Mouse (Mus musculus) megakaryocyte, embryonic 14.5 days (primary cell): ENCODE results near the gene Ociad1.

Source experiments
- FLI1 ChIP-seq: IDR thresholded peaks from 2 replicates; pipeline ENCODE4 v1.6.1; 2012; ENCODE audit warnings: low read length, inconsistent platforms, mixed read lengths
- GATA1 ChIP-seq: IDR thresholded peaks from 3 replicates; pipeline ENCODE4 v1.6.1; 2012; ENCODE audit warnings: mixed read lengths, low read length, inconsistent platforms, borderline replicate concordance

GRCm38 (mm10) chr5:73336448-73336847, 43.9 kb downstream of the Ociad1 start:
- TF ChIP-seq FLI1 (no peak), GATA1 (no peak)
